Mouse (Mus musculus) forebrain, embryonic 11.5 days (tissue): ENCODE data around the gene Rfx1. TPM values are rescaled to one million over a fixed set of nuclear protein-coding genes. Genes with fewer than 3 reads are reported as not detected.

Experiments
- ATAC-seq: fragments of 200-750 bp; cut with Nextera tagmentation; replicated peaks from 2 replicates; pipeline ENCODE4 v1.8.0; 2017; ENCODE audit warnings: moderate TSS enrichment; ENCODE audit not compliant: low FRiP score
- DNase-seq: peaks from one replicate; pipeline ENCODE4 v3.0.0-alpha.2; 2017; ENCODE audit warnings: low spot score
- H3K27ac ChIP-seq: fragments of 300-500 bp; sonication (generic); 2 replicates; pipeline ENCODE4 v1.5.1; 2014; ENCODE audit warnings: low read depth, low read length
- H3K27me3 ChIP-seq: fragments of 300-500 bp; sonication (generic); 2 replicates; pipeline ENCODE4 v1.6.1; 2014; ENCODE audit warnings: mild to moderate bottlenecking, low read length, mixed read lengths; ENCODE audit not compliant: control insufficient read depth, insufficient read depth
- H3K36me3 ChIP-seq: fragments of 300-500 bp; sonication (generic); 2 replicates; pipeline ENCODE4 v1.6.1; 2014; ENCODE audit warnings: mild to moderate bottlenecking, low read length, moderate library complexity, mixed read lengths; ENCODE audit not compliant: control insufficient read depth, insufficient read depth
- H3K4me1 ChIP-seq: fragments of 300-500 bp; sonication (generic); replicated peaks from 2 replicates; pipeline ENCODE4 v1.6.1; 2014; ENCODE audit warnings: low read length, mixed read lengths; ENCODE audit not compliant: control insufficient read depth, insufficient read depth
- H3K4me2 ChIP-seq: fragments of 300-500 bp; sonication (generic); 2 replicates; pipeline ENCODE4 v1.6.1; 2014; ENCODE audit warnings: low read depth, mild to moderate bottlenecking, low read length, moderate library complexity, mixed read lengths; ENCODE audit not compliant: severe bottlenecking
- H3K4me3 ChIP-seq: fragments of 300-500 bp; sonication (generic); 2 replicates; pipeline ENCODE4 v1.5.1; 2014; ENCODE audit warnings: low read depth, low read length
- H3K9ac ChIP-seq: fragments of 300-500 bp; sonication (generic); 2 replicates; pipeline ENCODE4 v1.6.1; 2014; ENCODE audit warnings: low read length
- H3K9me3 ChIP-seq: fragments of 300-500 bp; sonication (generic); 2 replicates; pipeline ENCODE4 v1.6.1; 2016; ENCODE audit warnings: low read length, mixed read lengths; ENCODE audit not compliant: control insufficient read depth
- WGBS: fragments of 180-500 bp; shearing (Covaris S2); extraction: QIAGEN DNeasy Blood & Tissue Kit; methylation state at CpG from one replicate; pipeline ENCODE4 v1.1.7; 2014; 5-methylcytosine and 5-hydroxymethylcytosine counted together
- polyA plus RNA-seq: library from polyadenylated mRNA; unstranded; fragments of >200 nt; fragmentation: Nextera tagmentation; extraction: Ambion mirVana; gene quantifications from 2 replicates; pipeline ENCODE4 v1.2.1, GENCODE M21; 2014

The Rfx1 gene
- polyA plus RNA-seq, 1 experiment from 2014 or later, result 11.5 TPM

- no peaks in the 10 kb centered on the region for H3K36me3 ChIP-seq
- H3K9ac ChIP-seq, result peak within 1 kb of the TSS; percentile 75
- WGBS, result 82% methylated on average over 1 of the region's 1 CpGs
- DNase-seq (no peak), ATAC-seq (no peak)
- H3K4me1 ChIP-seq, result peaks cover 2% of the 10 kb centered on the region; the same call in 1 of the 2 replicates
- H3K4me2 ChIP-seq, result peak within 1 kb of the TSS; percentile 81
- no peaks in the 10 kb centered on the region for H3K27me3 ChIP-seq
- H3K4me3 ChIP-seq, result peak within 1 kb of the TSS; percentile 96
- H3K27ac ChIP-seq, result peak within 1 kb of the TSS; percentile 39; the same call in 1 of the 2 replicates
- no peaks in the 10 kb centered on the region for H3K9me3 ChIP-seq
These were observed 1.6 kb upstream of the Rfx1 start, which contains the start of gene Gm10643 for GRCm38 (mm10) chr8:84065037-84065436. TSS of gene Gm10643 (minus strand) at chr8:84065137.

- WGBS, result 32% methylated on average over 5 of the region's 5 CpGs
- no peaks in the 10 kb centered on the region for H3K27me3 ChIP-seq
- ATAC-seq (no peak), DNase-seq (no peak)
- H3K4me1 ChIP-seq, result peaks cover 2% of the 10 kb centered on the region; the same call in 1 of the 2 replicates
- H3K27ac ChIP-seq, result peak overlapping the region; percentile 39; the same call in 1 of the 2 replicates
- peak overlapping the region; percentile 81 for H3K4me2 ChIP-seq
- H3K4me3 ChIP-seq, result peak overlapping the region; percentile 96
- no peaks in the 10 kb centered on the region for H3K9me3 ChIP-seq
- peak overlapping the region; percentile 75 for H3K9ac ChIP-seq
- no peaks in the 10 kb centered on the region for H3K36me3 ChIP-seq
These were observed 1.1 kb upstream of the Rfx1 start for GRCm38 (mm10) chr8:84065457-84066072.

DNA sequence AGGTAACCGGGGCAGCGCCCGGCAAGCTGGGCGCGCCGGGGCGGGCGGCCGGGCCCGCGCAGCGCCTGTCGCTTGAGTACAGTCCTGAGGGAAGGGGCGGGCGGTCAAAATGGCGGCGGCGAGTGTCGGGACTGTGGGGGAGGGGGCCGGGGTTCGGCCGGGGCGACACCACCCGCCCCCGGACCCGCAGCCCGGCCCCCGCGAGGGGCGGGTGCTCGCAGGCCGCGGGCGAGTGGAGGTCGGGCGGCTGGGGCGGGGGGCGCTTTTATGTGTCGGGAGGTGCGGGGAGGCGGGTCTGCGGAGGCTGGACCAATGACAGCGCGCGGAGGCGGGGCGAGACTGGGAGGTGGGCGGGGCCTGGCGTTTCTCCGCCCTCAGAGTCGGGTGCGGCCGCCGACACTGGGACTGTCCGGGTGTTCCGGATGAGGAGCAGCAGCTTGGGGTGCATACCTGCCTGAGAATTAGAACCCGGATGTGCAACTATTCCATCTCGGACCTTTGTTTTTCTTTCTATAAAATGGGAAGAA, 476 bp downstream of the Rfx1 start:
- H3K4me1 ChIP-seq, result peaks cover 2% of the 10 kb centered on the region; the same call in 1 of the 2 replicates
- peak overlapping the region; percentile 89 for H3K9ac ChIP-seq
- WGBS, result under 1% methylated on average over 43 of the region's 58 CpGs
- H3K27ac ChIP-seq, result peak overlapping the region; percentile 91
- ATAC-seq (peak; percentile 69), DNase-seq (peak; percentile 97)
- no peaks in the 10 kb centered on the region for H3K9me3 ChIP-seq
- H3K27me3 ChIP-seq, result no peaks in the 10 kb centered on the region
- no peaks in the 10 kb centered on the region for H3K36me3 ChIP-seq
- H3K4me3 ChIP-seq, result peak overlapping the region; percentile 96
- H3K4me2 ChIP-seq, result peak overlapping the region; percentile 50

DNA sequence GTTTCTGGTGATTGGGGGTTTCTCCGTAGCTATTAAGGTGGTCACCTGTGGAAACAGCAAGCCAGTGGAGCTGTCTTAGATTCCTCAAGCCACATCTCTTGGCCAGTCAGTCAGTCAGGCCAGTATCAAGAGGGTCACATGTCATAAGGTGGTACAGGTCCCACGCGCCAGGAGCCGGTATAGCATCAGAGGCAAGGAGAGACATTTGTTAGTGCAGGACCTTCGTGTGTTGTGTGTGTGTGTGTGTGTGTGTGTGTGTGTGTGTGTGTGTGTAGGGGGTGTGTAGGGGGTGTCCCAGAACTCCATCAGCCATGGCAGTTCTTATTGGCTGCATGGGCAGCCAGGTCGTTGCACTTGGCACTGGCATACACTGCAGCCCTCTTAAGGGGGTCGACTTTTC, 1.3 kb downstream of the Rfx1 start:
- H3K36me3 ChIP-seq, result no peaks in the 10 kb centered on the region
- WGBS, result 88% methylated on average over 7 of the region's 7 CpGs
- peaks cover 2% of the 10 kb centered on the region; the same call in 1 of the 2 replicates for H3K4me1 ChIP-seq
- no peaks in the 10 kb centered on the region for H3K9me3 ChIP-seq
- H3K27ac ChIP-seq, result no peak overlapping the region
- ATAC-seq (no peak), DNase-seq (no peak)
- H3K27me3 ChIP-seq, result no peaks in the 10 kb centered on the region
- H3K4me2 ChIP-seq, result peak overlapping the region; percentile 50
- no peak overlapping the region for H3K4me3 ChIP-seq
- H3K9ac ChIP-seq, result no peak overlapping the region

DNA sequence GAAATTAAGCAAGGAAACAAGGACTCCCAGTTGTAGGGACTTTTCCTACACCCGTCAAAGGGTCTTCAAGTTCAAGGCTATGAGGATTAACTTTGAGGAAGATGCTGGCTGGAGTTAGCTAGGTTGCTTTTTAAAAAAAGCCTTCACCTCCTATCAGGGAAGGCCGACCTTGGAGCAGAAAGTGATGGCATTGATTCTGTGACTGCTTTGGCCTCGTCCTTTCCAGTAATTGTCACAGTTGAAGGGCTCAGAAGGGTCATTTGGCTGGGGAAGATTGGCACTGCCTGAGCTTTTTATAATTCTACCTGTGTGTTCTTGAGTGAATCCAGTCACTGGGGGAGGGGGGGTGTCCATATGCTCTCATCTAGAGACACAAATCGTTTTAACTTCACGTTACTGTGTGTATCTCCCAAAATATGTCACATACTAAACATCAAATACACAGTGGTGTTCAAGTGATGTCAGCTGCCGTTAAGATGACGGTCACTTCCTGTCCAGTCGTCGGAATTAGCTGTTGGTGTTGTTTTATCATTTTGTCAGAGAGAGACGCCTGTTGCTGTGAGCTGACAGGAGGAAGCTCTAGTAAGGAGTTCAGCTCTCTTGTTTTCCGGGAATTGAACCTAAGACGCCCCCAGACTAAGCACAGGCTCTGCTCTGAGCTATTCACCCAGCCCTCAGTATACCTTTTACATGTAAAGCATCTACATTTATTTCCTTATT, 1.8 kb downstream of the Rfx1 start:
- no peak overlapping the region for H3K9ac ChIP-seq

GRCm38 (mm10) chr8:84069169-84069568, 2.5 kb downstream of the Rfx1 start:
- Histone ChIP-seq H3K9me3 (no peaks in the 10 kb centered on the region), H3K27ac (no peak overlapping the region), H3K4me3 (no peak overlapping the region), H3K4me2 (no peak overlapping the region), H3K36me3 (no peaks in the 10 kb centered on the region), H3K4me1 (peaks cover 7% of the 10 kb centered on the region; the same call in 1 of the 2 replicates), H3K9ac (no peak overlapping the region), H3K27me3 (no peaks in the 10 kb centered on the region)
- 36% methylated on average over 1 of the region's 1 CpGs for WGBS
- no peak for ATAC-seq
- no peak for DNase-seq

More for the DNA sequence above, 1.8 kb downstream of the Rfx1 start:
- H3K4me1 ChIP-seq, result peaks cover 7% of the 10 kb centered on the region; the same call in 1 of the 2 replicates
- ATAC-seq (no peak), DNase-seq (no peak)
- H3K27ac ChIP-seq, result no peak overlapping the region
- H3K36me3 ChIP-seq, result no peaks in the 10 kb centered on the region
- no peak overlapping the region for H3K4me2 ChIP-seq
- WGBS, result 83% methylated on average over 12 of the region's 12 CpGs
- no peaks in the 10 kb centered on the region for H3K27me3 ChIP-seq
- H3K4me3 ChIP-seq, result no peak overlapping the region
- H3K9me3 ChIP-seq, result no peaks in the 10 kb centered on the region

- peaks cover 7% of the 10 kb centered on the region; the same call in 1 of the 2 replicates for H3K4me1 ChIP-seq
- H3K36me3 ChIP-seq, result no peaks in the 10 kb centered on the region
- no peak overlapping the region for H3K4me3 ChIP-seq
- no peak overlapping the region for H3K27ac ChIP-seq
- no peaks in the 10 kb centered on the region for H3K9me3 ChIP-seq
- no peak overlapping the region for H3K9ac ChIP-seq
- no peak overlapping the region for H3K4me2 ChIP-seq
- 73% methylated on average over 2 of the region's 2 CpGs for WGBS
- DNase-seq (no peak), ATAC-seq (no peak)
- no peaks in the 10 kb centered on the region for H3K27me3 ChIP-seq
These were observed 3.1 kb downstream of the Rfx1 start for GRCm38 (mm10) chr8:84069750-84070149.

DNA sequence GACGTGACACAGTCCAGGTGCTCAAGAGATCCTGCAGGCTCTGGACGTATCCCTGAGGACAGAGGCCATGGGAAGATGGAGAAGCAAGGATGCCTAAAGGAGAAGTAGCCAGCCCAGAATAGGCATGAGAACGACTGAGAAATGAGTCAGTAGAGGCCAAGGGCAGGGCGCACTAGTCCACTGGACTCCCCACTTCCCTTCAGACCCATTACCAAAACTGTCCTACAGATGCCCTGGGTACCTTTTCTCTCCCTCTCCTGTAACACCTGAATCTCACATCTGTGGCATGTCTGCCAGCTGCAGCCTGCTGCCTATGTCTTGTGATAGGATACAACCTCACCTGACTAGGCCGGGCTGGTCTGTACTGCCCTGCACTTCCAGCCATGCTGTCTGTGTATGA, 3.6 kb downstream of the Rfx1 start:
- H3K4me1 ChIP-seq, result peaks cover 7% of the 10 kb centered on the region; the same call in 1 of the 2 replicates
- WGBS, result 91% methylated on average over 5 of the region's 5 CpGs
- ATAC-seq (no peak), DNase-seq (no peak)
- no peak overlapping the region for H3K9ac ChIP-seq
- H3K27ac ChIP-seq, result no peak overlapping the region
- no peak overlapping the region for H3K4me2 ChIP-seq
- no peaks in the 10 kb centered on the region for H3K9me3 ChIP-seq
- no peaks in the 10 kb centered on the region for H3K27me3 ChIP-seq
- no peak overlapping the region for H3K4me3 ChIP-seq
- no peaks in the 10 kb centered on the region for H3K36me3 ChIP-seq
